Mouse (Mus musculus) fat pad, adult 2 months (tissue): ENCODE measurements around the gene Cercam.
A peak's percentile ranks its signal among the peaks of the same experiment; 100 is the strongest.
"Not testable (repeated sequence)": the region's sequence is repeated elsewhere in the genome, so short reads cannot be mapped to it uniquely, and the experiment has no call there.

ENCODE experiments used
- DNase-seq: peaks from one replicate; pipeline ENCODE4 v3.0.0-alpha.2; 2011; ENCODE audit warnings: low read depth, low spot score; ENCODE audit errors: extremely low read depth

Cercam gene

DNA sequence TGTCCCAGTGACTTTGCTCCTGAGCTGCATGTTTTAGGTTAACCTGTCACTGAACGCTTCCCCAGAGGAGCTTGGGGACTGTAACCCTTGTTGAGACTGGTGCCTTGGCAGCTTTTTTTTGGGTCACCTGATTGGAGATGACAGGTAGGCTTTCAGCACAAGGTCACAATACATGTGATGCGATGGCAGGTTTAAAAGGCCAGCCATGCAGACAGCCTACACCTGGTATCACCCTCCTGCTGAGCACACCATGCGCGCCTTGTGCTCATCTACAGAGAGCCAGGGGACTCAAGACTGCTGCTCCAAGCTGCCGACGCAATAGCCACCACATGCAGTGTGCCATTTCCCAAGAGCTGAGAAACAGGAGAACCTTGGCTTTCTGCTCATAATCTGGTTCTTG is 22.8 kb downstream of the Cercam start:
- no peak for DNase-seq

DNA sequence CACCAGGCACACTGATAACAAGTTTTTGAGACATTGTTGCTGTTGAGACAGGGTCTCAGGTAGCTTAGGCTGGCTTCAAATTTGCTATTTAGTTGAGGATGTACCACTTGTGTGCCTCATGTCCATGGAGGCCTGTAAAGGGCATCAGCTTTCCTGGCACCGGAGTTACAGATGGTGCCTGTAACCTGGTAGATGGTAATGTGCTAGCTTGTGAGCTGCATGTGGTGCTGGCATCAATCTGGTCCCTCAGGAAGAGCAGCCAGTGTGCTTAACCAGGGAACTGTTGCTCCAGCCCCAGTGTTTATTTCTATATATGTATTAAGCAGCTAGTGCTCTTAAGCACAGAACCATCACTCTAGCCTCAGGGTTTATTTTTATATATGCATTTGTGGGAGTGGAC is 27.1 kb downstream of the Cercam start:
- no peak for DNase-seq

DNA sequence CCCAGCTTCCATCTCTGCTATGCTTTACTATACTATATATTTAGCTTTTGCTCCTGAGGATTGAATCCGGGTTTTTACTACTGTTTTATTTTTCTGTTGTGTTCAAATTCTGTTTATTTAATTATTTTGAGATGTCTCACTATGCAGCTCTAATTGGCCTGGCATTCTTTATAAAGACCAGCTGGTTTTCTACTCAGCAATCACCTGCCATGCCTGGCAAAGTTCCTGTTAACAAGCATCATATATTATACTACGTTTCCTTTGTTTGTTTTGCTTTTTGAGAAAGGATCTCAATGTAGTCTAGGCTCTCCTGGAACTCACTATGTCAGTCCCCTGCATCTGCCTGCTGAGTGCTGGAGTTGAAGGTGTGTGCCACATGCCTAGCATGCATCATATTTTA is 28.4 kb downstream of the Cercam start:
- no peak for DNase-seq

DNA sequence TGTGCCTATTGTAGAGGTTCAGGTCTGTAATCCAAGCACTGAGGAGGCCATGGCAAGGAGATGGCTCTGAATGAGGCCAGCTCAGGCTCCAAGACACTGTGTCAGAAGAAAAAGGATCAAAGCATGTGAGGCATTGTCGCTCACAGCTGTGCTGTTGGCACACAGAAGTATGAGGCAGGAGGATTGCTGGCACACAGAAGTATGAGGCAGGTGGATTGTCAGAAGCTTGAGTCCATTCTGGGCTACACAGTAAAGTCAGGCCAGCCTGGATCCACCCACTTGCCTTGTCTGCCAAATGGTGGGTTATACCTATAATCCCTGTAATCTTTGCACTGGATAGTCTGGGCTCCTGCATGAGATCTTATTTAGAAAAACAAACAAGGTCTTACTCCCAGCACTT is 29.1 kb downstream of the Cercam start:
- DNase-seq, result no peak

DNA sequence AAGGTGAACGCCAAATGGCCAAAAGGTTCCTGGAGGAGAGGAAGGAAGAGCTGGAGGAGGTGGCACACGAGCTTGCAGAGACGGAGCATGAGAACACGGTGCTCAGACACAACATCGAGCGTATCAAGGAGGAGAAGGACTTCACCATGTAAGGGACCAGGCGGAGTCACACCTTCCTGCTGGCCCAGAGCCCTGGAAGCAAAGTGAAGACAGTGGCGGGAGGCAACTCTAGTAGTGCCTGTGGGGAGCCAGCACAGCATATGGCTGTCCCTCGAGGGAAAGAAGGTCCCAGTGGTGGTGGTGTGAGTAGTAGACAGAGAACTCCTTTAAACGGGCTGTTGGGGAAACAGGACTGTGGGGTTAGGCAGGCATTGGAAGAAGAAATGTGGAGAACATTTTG is 33.2 kb downstream of the Cercam start:
- DNase-seq, result no peak

DNA sequence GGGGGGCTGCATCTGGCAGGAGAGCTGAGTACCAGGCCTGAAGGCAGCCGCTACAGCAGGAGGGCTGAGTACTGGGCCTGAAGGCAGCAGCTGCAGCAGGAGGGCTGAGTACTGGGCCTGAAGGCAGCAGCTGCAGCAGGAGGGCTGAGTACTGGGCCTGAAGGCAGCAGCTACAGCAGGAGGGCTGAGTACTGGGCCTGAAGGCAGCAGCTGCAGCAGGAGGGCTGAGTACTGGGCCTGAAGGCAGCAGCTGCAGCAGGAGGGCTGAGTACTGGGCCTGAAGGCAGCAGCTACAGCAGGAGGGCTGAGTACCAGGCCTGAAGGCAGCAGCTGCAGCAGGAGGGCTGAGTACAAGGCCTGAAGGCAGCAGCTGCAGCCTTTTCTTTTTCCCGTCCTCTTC is 39.2 kb downstream of the Cercam start:
- not testable (repeated sequence) for DNase-seq

DNA sequence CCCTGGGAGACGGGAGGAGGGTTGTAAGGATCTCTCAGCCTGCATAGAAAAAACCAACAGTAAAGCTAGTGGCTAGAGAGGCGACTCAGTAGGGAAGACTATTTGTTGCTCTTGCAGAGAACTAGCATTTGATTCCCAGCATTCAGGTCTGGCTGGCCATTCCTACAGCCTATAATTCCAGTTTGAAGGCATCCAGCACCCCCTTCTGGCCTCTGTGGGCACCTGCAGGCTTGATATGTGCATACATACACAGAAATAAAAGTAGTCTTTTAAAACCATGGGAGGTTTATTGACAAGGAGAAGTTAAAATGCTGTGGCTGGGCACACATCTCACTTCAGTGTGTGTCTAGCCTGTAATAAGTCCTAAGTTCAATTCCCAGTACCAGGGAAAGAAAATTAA is 41.1 kb downstream of the Cercam start:
- DNase-seq, result no peak

DNA sequence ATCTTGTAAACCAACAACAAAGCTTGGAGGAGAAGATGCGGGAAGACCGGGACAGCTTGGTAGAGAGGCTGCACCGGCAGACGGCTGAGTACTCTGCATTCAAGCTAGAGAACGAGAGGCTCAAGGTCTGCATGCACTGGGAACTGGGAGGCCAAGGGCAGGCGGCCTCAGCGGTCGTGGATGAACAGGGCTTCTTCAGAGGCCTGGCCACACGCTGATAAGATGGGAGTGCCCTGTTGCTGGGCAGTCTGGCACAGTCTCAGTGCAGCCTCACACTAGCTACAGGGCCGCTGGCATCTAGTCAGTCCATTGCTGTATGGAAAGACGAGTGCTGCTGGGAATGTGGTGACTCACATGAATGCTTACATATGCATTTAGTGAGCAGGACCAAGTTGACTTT is 48.7 kb downstream of the Cercam start:
- no peak for DNase-seq

DNA sequence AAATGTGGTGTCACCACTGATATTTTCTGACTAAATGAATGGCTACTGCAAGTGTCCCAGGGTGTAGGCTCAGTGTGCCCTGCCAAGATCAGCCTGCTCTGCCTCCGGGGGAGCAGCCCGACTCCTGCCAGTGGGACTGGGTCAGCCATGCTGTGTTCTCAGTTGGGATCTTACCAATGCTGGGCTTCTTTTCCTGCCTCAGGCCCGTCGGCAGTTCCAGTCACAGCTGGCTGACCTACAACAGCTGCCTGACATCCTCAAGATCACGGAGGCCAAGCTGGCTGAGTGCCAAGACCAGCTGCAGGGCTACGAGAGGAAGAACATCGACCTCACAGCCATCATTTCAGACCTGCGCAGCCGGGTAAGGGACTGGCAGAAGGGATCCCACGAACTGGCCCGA is 53.0 kb downstream of the Cercam start:
- DNase-seq, result peak; percentile 14

DNA sequence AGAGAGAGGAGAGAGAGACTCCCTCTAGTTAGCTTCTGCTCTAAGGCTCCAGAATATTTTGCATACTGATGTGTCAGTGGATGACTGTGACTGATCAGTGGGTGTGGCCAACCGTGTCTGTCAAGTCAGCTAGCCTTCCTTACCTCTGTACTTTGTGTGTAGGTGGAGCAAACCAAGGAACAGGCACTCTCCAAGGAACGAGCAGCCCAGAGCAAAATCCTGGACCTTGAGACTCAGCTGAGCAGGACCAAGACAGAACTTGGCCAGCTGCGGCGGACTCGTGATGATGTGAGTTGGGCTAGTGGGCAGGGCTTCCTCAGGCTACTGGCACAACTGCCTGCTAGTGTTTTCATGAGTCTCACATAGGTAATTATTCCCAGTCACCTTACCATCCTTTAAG is 57.6 kb downstream of the Cercam start:
- peak; percentile 14 for DNase-seq

DNA sequence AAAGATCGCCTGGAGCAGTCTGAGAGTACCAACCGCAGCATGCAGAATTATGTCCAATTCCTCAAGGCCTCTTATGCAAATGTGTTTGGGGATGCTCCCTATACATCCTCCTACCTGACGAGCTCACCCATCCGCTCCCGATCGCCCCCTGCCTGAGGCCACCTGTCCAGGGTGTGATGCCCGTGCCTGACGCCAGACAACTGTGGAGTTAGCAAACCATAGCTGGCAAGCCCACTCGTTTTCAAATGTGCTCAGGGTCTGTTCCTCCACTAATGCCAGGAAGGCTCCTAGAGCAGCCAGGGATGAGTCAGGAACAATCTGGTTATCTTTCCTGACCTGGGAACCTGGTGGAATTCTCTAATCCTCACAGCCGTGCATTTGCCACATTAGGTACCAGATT is 61.5 kb downstream of the Cercam start:
- no peak for DNase-seq

DNA sequence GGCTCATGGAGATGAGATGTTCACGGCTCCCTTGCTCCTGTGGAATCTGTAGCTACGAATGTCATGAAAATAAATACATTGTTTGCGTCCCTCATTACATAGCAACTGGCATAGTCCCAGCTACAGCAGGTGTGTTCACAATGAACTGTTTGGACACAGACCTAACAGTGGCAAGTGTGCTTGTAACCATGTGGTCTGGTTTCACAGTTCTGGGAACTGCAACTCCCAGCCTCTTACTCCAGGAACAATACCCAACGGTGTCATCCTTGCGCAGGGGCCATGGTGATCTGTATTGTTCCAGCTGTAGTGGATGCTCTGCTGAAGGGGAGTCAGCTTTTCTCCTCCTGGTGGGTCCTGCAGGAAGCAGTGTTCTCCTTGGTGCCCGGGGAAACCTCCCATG is 62.2 kb downstream of the Cercam start:
- no peak for DNase-seq
